Mouse (Mus musculus): Measurements from ENCODE around the gene Me3. TPM values are rescaled to one million over a fixed set of nuclear protein-coding genes. Genes with fewer than 3 reads are reported as not detected.

The Me3 gene
- total and polyA plus RNA-seq, 2 experiments from 2014 or later, result 15.5 to 23.5 TPM

DNA sequence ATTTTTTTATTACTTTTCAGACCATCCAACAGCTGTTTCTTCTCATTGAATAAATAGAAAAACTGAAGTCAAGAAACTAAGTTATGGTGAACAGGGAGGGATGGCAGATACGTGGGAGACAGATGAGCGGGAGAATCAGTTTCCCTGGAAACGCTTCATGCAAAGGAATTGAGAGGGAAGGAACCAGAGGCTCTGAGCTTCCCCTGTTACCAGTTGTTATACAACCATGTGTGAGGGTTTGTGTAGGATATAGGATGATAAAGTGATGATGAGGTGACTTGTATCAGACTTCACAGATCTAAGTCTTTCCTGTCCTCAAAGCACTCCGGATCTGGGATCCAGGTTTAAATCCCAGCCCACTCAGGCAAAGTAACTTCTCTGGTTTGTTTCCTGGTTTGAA, 3.2 kb upstream of the Me3 start:
- TF ChIP-seq CTCF (IDR thresholded peaks at IDR 0.05; ENCODE audit: low read depth) (no peak), EP300 (IDR thresholded peaks at IDR 0.05; ENCODE audit: low read depth) (no peak)
- 70% methylated on average over 4 of the region's 4 CpGs for WGBS
- no peak for DNase-seq (ENCODE audit: low spot score)

DNA sequence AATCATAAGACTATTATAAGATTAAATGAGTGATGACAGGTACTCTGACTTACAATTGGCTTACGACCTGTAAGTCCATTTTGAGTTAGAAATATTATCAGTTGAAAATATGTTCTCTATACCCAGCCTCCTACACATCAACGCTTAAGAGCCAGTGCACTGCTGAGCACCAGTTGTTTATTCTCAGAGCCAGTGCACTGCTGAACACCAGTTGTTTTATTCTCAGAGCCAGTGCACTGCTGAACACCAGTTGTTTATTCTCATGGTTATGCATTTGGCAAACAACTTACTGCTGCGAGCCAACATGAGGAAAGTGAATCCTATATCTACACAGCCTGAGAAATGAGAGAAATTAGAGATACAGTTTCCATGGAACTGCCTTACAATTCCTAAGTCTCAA, 2.3 kb upstream of the Me3 start:
- no peak for TF ChIP-seq EP300 (IDR thresholded peaks at IDR 0.05; ENCODE audit: low read depth)
- no peak for TF ChIP-seq CTCF (IDR thresholded peaks at IDR 0.05; ENCODE audit: low read depth)
- Histone ChIP-seq H3K27ac (ENCODE audit: low read depth) (no peak overlapping the region), H3K36me3 (replicated peaks; ENCODE audit: control insufficient read depth, insufficient read depth, low read length) (no peaks in the 10 kb centered on the region), H3K4me3 (ENCODE audit: low read depth, low read length) (no peak overlapping the region), H3K9ac (replicated peaks; ENCODE audit: low read depth, low read length) (no peak overlapping the region), H3K4me2 (ENCODE audit: low read depth, low read length) (no peak overlapping the region), H3K4me1 (ENCODE audit: control insufficient read depth, insufficient read depth) (no peaks in the 10 kb centered on the region), H3K9me3 (replicated peaks; ENCODE audit: control insufficient read depth, low read length) (no peaks in the 10 kb centered on the region), H3K27me3 (ENCODE audit: control insufficient read depth, insufficient read depth, low read length) (no peaks in the 10 kb centered on the region)
- 35% methylated on average over 3 of the region's 3 CpGs for WGBS
- DNase-seq (ENCODE audit: low spot score), result no peak
- no peak for ATAC-seq (ENCODE audit: insufficient read depth, low read depth)

More for the DNA sequence above, 3.2 kb upstream of the Me3 start:
- no peak for ATAC-seq (ENCODE audit: insufficient read depth, low read depth)
- H3K27me3 ChIP-seq (ENCODE audit: control insufficient read depth, insufficient read depth, low read length), result no peaks in the 10 kb centered on the region
- H3K27ac ChIP-seq (ENCODE audit: low read depth), result no peak overlapping the region
- H3K36me3 ChIP-seq (replicated peaks; ENCODE audit: control insufficient read depth, insufficient read depth, low read length), result no peaks in the 10 kb centered on the region
- no peak overlapping the region for H3K4me2 ChIP-seq (ENCODE audit: low read depth, low read length)
- H3K4me1 ChIP-seq (ENCODE audit: control insufficient read depth, insufficient read depth), result no peaks in the 10 kb centered on the region
- H3K9ac ChIP-seq (replicated peaks; ENCODE audit: low read depth, low read length), result no peak overlapping the region
- H3K4me3 ChIP-seq (ENCODE audit: low read depth, low read length), result no peak overlapping the region
- H3K9me3 ChIP-seq (replicated peaks; ENCODE audit: control insufficient read depth, low read length), result no peaks in the 10 kb centered on the region

GRCm38 (mm10) chr7:89630796-89631195, 1.4 kb upstream of the Me3 start:
- 72% methylated on average over 3 of the region's 3 CpGs for WGBS

GRCm38 (mm10) chr7:89640533-89640932, 8.3 kb downstream of the Me3 start:
- no peaks in the 10 kb centered on the region for H3K9me3 ChIP-seq (replicated peaks; ENCODE audit: control insufficient read depth, low read length)
- peaks cover 24% of the 10 kb centered on the region for H3K4me1 ChIP-seq (ENCODE audit: control insufficient read depth, insufficient read depth)
- TF ChIP-seq EP300 (IDR thresholded peaks at IDR 0.05; ENCODE audit: low read depth) (no peak), CTCF (IDR thresholded peaks at IDR 0.05; ENCODE audit: low read depth) (no peak)
- DNase-seq (ENCODE audit: low spot score) (no peak), ATAC-seq (ENCODE audit: insufficient read depth, low read depth) (no peak)
- no peaks in the 10 kb centered on the region for H3K36me3 ChIP-seq (replicated peaks; ENCODE audit: control insufficient read depth, insufficient read depth, low read length)
- no peak overlapping the region for H3K4me3 ChIP-seq (ENCODE audit: low read depth, low read length)
- H3K4me2 ChIP-seq (ENCODE audit: low read depth, low read length), result no peak overlapping the region
- peak overlapping the region; percentile 26; the same call in 1 of the 2 replicates for H3K27ac ChIP-seq (ENCODE audit: low read depth)
- 62% methylated on average over 6 of the region's 6 CpGs for WGBS
- no peak overlapping the region for H3K9ac ChIP-seq (replicated peaks; ENCODE audit: low read depth, low read length)
- H3K27me3 ChIP-seq (ENCODE audit: control insufficient read depth, insufficient read depth, low read length), result no peaks in the 10 kb centered on the region

More at GRCm38 (mm10) chr7:89630796-89631195, 1.4 kb upstream of the Me3 start:
- no peak overlapping the region for H3K4me2 ChIP-seq (ENCODE audit: low read depth, low read length)
- no peak overlapping the region for H3K9ac ChIP-seq (replicated peaks; ENCODE audit: low read depth, low read length)
- no peaks in the 10 kb centered on the region for H3K4me1 ChIP-seq (ENCODE audit: control insufficient read depth, insufficient read depth)
- TF ChIP-seq EP300 (IDR thresholded peaks at IDR 0.05; ENCODE audit: low read depth) (no peak), CTCF (IDR thresholded peaks at IDR 0.05; ENCODE audit: low read depth) (no peak)
- ATAC-seq (ENCODE audit: insufficient read depth, low read depth) (no peak), DNase-seq (ENCODE audit: low spot score) (no peak)
- no peaks in the 10 kb centered on the region for H3K9me3 ChIP-seq (replicated peaks; ENCODE audit: control insufficient read depth, low read length)
- no peaks in the 10 kb centered on the region for H3K36me3 ChIP-seq (replicated peaks; ENCODE audit: control insufficient read depth, insufficient read depth, low read length)
- H3K4me3 ChIP-seq (ENCODE audit: low read depth, low read length), result no peak overlapping the region
- no peaks in the 10 kb centered on the region for H3K27me3 ChIP-seq (ENCODE audit: control insufficient read depth, insufficient read depth, low read length)
- H3K27ac ChIP-seq (ENCODE audit: low read depth), result no peak overlapping the region

- Histone ChIP-seq H3K4me2 (ENCODE audit: low read depth, low read length) (no peak overlapping the region), H3K9me3 (replicated peaks; ENCODE audit: control insufficient read depth, low read length) (no peaks in the 10 kb centered on the region), H3K36me3 (replicated peaks; ENCODE audit: control insufficient read depth, insufficient read depth, low read length) (no peaks in the 10 kb centered on the region), H3K4me1 (ENCODE audit: control insufficient read depth, insufficient read depth) (peaks cover 25% of the 10 kb centered on the region), H3K9ac (replicated peaks; ENCODE audit: low read depth, low read length) (no peak overlapping the region), H3K27me3 (ENCODE audit: control insufficient read depth, insufficient read depth, low read length) (no peaks in the 10 kb centered on the region), H3K27ac (ENCODE audit: low read depth) (peak overlapping the region; percentile 26; the same call in 1 of the 2 replicates), H3K4me3 (ENCODE audit: low read depth, low read length) (no peak overlapping the region)
- peak; percentile 69 for ATAC-seq (ENCODE audit: insufficient read depth, low read depth)
- 24% methylated on average over 8 of the region's 8 CpGs for WGBS
- TF ChIP-seq CTCF (IDR thresholded peaks at IDR 0.05; ENCODE audit: low read depth) (no peak), EP300 (IDR thresholded peaks at IDR 0.05; ENCODE audit: low read depth) (no peak)
- DNase-seq (ENCODE audit: low spot score), result peak; percentile 58
Measured at GRCm38 (mm10) chr7:89640944-89641661, 8.9 kb downstream of the Me3 start.

- Histone ChIP-seq H3K4me1 (ENCODE audit: control insufficient read depth, insufficient read depth) (peaks cover 19% of the 10 kb centered on the region), H3K36me3 (replicated peaks; ENCODE audit: control insufficient read depth, insufficient read depth, low read length) (no peaks in the 10 kb centered on the region), H3K9ac (replicated peaks; ENCODE audit: low read depth, low read length) (no peak overlapping the region), H3K9me3 (replicated peaks; ENCODE audit: control insufficient read depth, low read length) (no peaks in the 10 kb centered on the region), H3K4me3 (ENCODE audit: low read depth, low read length) (no peak overlapping the region), H3K27me3 (ENCODE audit: control insufficient read depth, insufficient read depth, low read length) (no peaks in the 10 kb centered on the region), H3K27ac (ENCODE audit: low read depth) (peak overlapping the region; percentile 56), H3K4me2 (ENCODE audit: low read depth, low read length) (no peak overlapping the region)
- TF ChIP-seq CTCF (IDR thresholded peaks at IDR 0.05; ENCODE audit: low read depth), result no peak
- no peak for TF ChIP-seq EP300 (IDR thresholded peaks at IDR 0.05; ENCODE audit: low read depth)
- DNase-seq (ENCODE audit: low spot score) (peak; percentile 39), ATAC-seq (ENCODE audit: insufficient read depth, low read depth) (peak; percentile 57; the same call in 1 of the 2 replicates)
- 33% methylated on average over 3 of the region's 3 CpGs for WGBS
Measured at GRCm38 (mm10) chr7:89645015-89645414, 12.8 kb downstream of the Me3 start.

Measured in heart, postnatal 0 days (tissue).